Mouse (Mus musculus) urinary bladder, postnatal 10 days (tissue): ENCODE measurements around the gene Trip6.

Source experiments
- DNase-seq: peaks from one replicate; pipeline ENCODE4 v3.0.0; 2022; ENCODE audit warnings: low spot score

Trip6 gene

GRCm38 (mm10) chr5:137268131-137268910, 45.9 kb downstream of the Trip6 start:
- DNase-seq, result no peak

GRCm38 (mm10) chr5:137264787-137265186, 49.4 kb downstream of the Trip6 start:
- DNase-seq, result no peak

- no peak for DNase-seq
Measured at GRCm38 (mm10) chr5:137263897-137264720, 50.1 kb downstream of the Trip6 start.
